ENCODE assay signal across 8 mouse cellular contexts in genomic region chr17:50698410-50698809, GRCm38 (mm10).
A peak's percentile ranks its signal among the peaks of the same experiment; 100 is the strongest.
DNase-seq lines count a peak whose midpoint lies in the region; ATAC-seq and TF ChIP-seq lines count a peak whose summit lies in the region.
"Not testable (repeated sequence)": the region's sequence is repeated elsewhere in the genome, so short reads cannot be mapped to it uniquely, and the experiment has no call there.

No protein-coding gene starts in this region.

- not testable (repeated sequence) for ATAC-seq in heart, embryonic 16.5 days (replicated peaks; ENCODE audit: extremely low read depth, insufficient read depth, low FRiP score); intestine, embryonic 14.5 days (replicated peaks; ENCODE audit: low FRiP score, low TSS enrichment, low read depth); limb, embryonic 11.5 days (ENCODE audit: insufficient number of reproducible peaks, low FRiP score, low TSS enrichment, low read depth); lung, embryonic 16.5 days (ENCODE audit: low read depth); midbrain, embryonic 15.5 days (replicated peaks); stomach, embryonic 15.5 days (ENCODE audit: insufficient read depth, low FRiP score, low read depth)

- H3K27ac ChIP-seq in forebrain, embryonic 10.5 days; gastrocnemius, adult 2 months; heart, embryonic 16.5 days (ENCODE audit: low read length); intestine, embryonic 14.5 days (ENCODE audit: low read depth); limb, embryonic 11.5 days (replicated peaks; ENCODE audit: low read depth, low read length); lung, embryonic 16.5 days (ENCODE audit: low read length); midbrain, embryonic 15.5 days; stomach, embryonic 15.5 days: not testable (repeated sequence)

- peak overlapping the region; percentile 52 for H3K4me2 ChIP-seq in heart, embryonic 16.5 days (ENCODE audit: low read depth, low read length)
- H3K4me2 ChIP-seq in intestine, embryonic 14.5 days (ENCODE audit: low read length) = peak overlapping the region; percentile 38
- peak overlapping the region; percentile 25; the same call in 1 of the 2 replicates for H3K4me2 ChIP-seq in limb, embryonic 11.5 days (ENCODE audit: low read depth, severe bottlenecking)
- H3K4me2 ChIP-seq in lung, embryonic 16.5 days (ENCODE audit: low read depth, low read length) = peak overlapping the region; percentile 45
- H3K4me2 ChIP-seq in midbrain, embryonic 15.5 days = peak overlapping the region; percentile 54
- H3K4me2 ChIP-seq in stomach, embryonic 15.5 days = peak overlapping the region; percentile 46

- H3K4me1 ChIP-seq in forebrain, embryonic 10.5 days; heart, embryonic 16.5 days (ENCODE audit: control insufficient read depth, insufficient read depth, low read length); intestine, embryonic 14.5 days (replicated peaks; ENCODE audit: control insufficient read depth, insufficient read depth, low read length); limb, embryonic 11.5 days (ENCODE audit: control insufficient read depth, insufficient read depth, low read length); lung, embryonic 16.5 days (replicated peaks; ENCODE audit: control insufficient read depth, insufficient read depth, low read length); midbrain, embryonic 15.5 days; stomach, embryonic 15.5 days: not testable (repeated sequence)

- intact Hi-C loops in gastrocnemius, adult 2 months (cut with DNase I) = not testable (repeated sequence)

- H3K9ac ChIP-seq in heart, embryonic 16.5 days (ENCODE audit: low read length); intestine, embryonic 14.5 days (ENCODE audit: low read length); limb, embryonic 11.5 days (ENCODE audit: low read length); lung, embryonic 16.5 days (ENCODE audit: low read length); midbrain, embryonic 15.5 days; stomach, embryonic 15.5 days: not testable (repeated sequence)

- TF ChIP-seq CTCF in gastrocnemius, adult 2 months (IDR thresholded peaks at IDR 0.05) = not testable (repeated sequence)

- 3% methylated on average over 39 of the region's 39 CpGs for WGBS in forebrain, embryonic 10.5 days
- under 1% methylated on average over 39 of the region's 39 CpGs for WGBS in heart, embryonic 16.5 days
- 2% methylated on average over 38 of the region's 39 CpGs for WGBS in intestine, embryonic 14.5 days
- 2% methylated on average over 32 of the region's 39 CpGs for WGBS in limb, embryonic 11.5 days
- WGBS in lung, embryonic 16.5 days = 1% methylated on average over 33 of the region's 39 CpGs
- whole genome bisulfite sequencing in midbrain, embryonic 15.5 days = 3% methylated on average over 38 of the region's 39 CpGs
- whole genome bisulfite sequencing in stomach, embryonic 15.5 days = 3% methylated on average over 39 of the region's 39 CpGs

- not testable (repeated sequence) for DNase-seq in forebrain, embryonic 10.5 days (ENCODE audit: extremely low spot score, low spot score); gastrocnemius, adult 2 months; intestine, embryonic 14.5 days (ENCODE audit: low spot score); limb, embryonic 11.5 days (ENCODE audit: low spot score)

- H3K4me3 ChIP-seq in forebrain, embryonic 10.5 days = peak overlapping the region; percentile 31
- peak overlapping the region; percentile 35; the same call in 1 of the 2 replicates for H3K4me3 ChIP-seq in gastrocnemius, adult 2 months
- peak overlapping the region; percentile 28 for H3K4me3 ChIP-seq in heart, embryonic 16.5 days (ENCODE audit: low read length)
- H3K4me3 ChIP-seq in intestine, embryonic 14.5 days (ENCODE audit: low read depth, low read length) = peak overlapping the region; percentile 15; the same call in 1 of the 2 replicates
- not testable (repeated sequence) for H3K4me3 ChIP-seq in limb, embryonic 11.5 days (ENCODE audit: low read depth, low read length); stomach, embryonic 15.5 days (replicated peaks)
- peak overlapping the region; percentile 20; the same call in 1 of the 2 replicates for H3K4me3 ChIP-seq in lung, embryonic 16.5 days (ENCODE audit: low read length)
- peak overlapping the region; percentile 28 for H3K4me3 ChIP-seq in midbrain, embryonic 15.5 days

- peaks cover 20% of the 10 kb centered on the region for H3K27me3 ChIP-seq in forebrain, embryonic 10.5 days (ENCODE audit: poor library complexity, severe bottlenecking)
- not testable (repeated sequence) for H3K27me3 ChIP-seq in heart, embryonic 16.5 days (ENCODE audit: control insufficient read depth, insufficient read depth, low read length); intestine, embryonic 14.5 days (replicated peaks; ENCODE audit: control insufficient read depth, insufficient read depth, low read length); limb, embryonic 11.5 days (ENCODE audit: control insufficient read depth, insufficient read depth, low read length); lung, embryonic 16.5 days (ENCODE audit: control insufficient read depth, insufficient read depth, low read depth, low read length); midbrain, embryonic 15.5 days (replicated peaks); stomach, embryonic 15.5 days (replicated peaks)

- not testable (repeated sequence) for H3K9me3 ChIP-seq in forebrain, embryonic 10.5 days; heart, embryonic 16.5 days (replicated peaks; ENCODE audit: control insufficient read depth, low read length); intestine, embryonic 14.5 days (ENCODE audit: control insufficient read depth, low read length); limb, embryonic 11.5 days (ENCODE audit: control insufficient read depth, low read length); lung, embryonic 16.5 days (ENCODE audit: control insufficient read depth, low read length); midbrain, embryonic 15.5 days; stomach, embryonic 15.5 days

- H3K36me3 ChIP-seq in forebrain, embryonic 10.5 days (replicated peaks); heart, embryonic 16.5 days (ENCODE audit: control insufficient read depth, insufficient read depth); intestine, embryonic 14.5 days (ENCODE audit: control insufficient read depth, insufficient read depth, low read length); limb, embryonic 11.5 days (ENCODE audit: control insufficient read depth, insufficient read depth, low read length); lung, embryonic 16.5 days (ENCODE audit: control insufficient read depth, insufficient read depth, low read length); midbrain, embryonic 15.5 days (replicated peaks); stomach, embryonic 15.5 days: not testable (repeated sequence)
